Mouse (Mus musculus) small intestine, adult 2 months (tissue): ENCODE measurements around the gene Hyal3. TPM values are rescaled to one million over a fixed set of nuclear protein-coding genes. Genes with fewer than 3 reads are reported as not detected.

Source experiments
- H3K27ac ChIP-seq: fragments of 200-500 bp; 2 replicates; pipeline ENCODE4 v1.5.1; 2012; ENCODE audit warnings: low read depth, low read length, control low read depth, inconsistent platforms; ENCODE audit not compliant: insufficient read depth
- H3K27me3 ChIP-seq: fragments of 200-500 bp; 2 replicates; pipeline ENCODE4 v1.6.1; 2012; ENCODE audit warnings: mild to moderate bottlenecking, moderate library complexity, low read length, inconsistent platforms; ENCODE audit not compliant: control insufficient read depth, insufficient read depth
- H3K36me3 ChIP-seq: fragments of 200-500 bp; 2 replicates; pipeline ENCODE4 v1.6.1; 2012; ENCODE audit warnings: mild to moderate bottlenecking, low read length, control low read depth, inconsistent platforms; ENCODE audit not compliant: control insufficient read depth, insufficient read depth
- H3K4me1 ChIP-seq: fragments of 200-500 bp; 2 replicates; pipeline ENCODE4 v1.6.1; 2012; ENCODE audit warnings: low read length, inconsistent platforms, mixed read lengths; ENCODE audit not compliant: control insufficient read depth, insufficient read depth, insufficient read length
- H3K4me3 ChIP-seq: fragments of 200-500 bp; 2 replicates; pipeline ENCODE4 v1.5.1; 2012; ENCODE audit warnings: low read depth, mild to moderate bottlenecking, control low read depth, inconsistent platforms, low read length, moderate library complexity
- CTCF ChIP-seq: fragments of 200-500 bp; IDR thresholded peaks from 2 replicates; pipeline ENCODE4 v1.5.1; 2012; ENCODE audit warnings: low read depth, mild to moderate bottlenecking, control low read depth, inconsistent platforms, low read length, moderate library complexity, mixed read lengths; ENCODE audit not compliant: insufficient replicate concordance, insufficient read length; ENCODE audit errors: extremely low read depth
- POLR2A ChIP-seq: fragments of 200-500 bp; IDR thresholded peaks from 2 replicates; pipeline ENCODE4 v1.6.1; 2012; ENCODE audit warnings: low read depth, mild to moderate bottlenecking, control low read depth, inconsistent platforms, low read length, moderate library complexity
- WGBS: fragments of 180-500 bp; shearing (Covaris S2); methylation state at CpG from one replicate; pipeline ENCODE4 v1.1.7; 2018; 5-methylcytosine and 5-hydroxymethylcytosine counted together
- polyA plus RNA-seq: library from polyadenylated mRNA; depleted of rRNA; stranded (reverse); fragments of >200 nt; gene quantifications from 2 replicates; pipeline ENCODE4 v1.2.3, GENCODE M21; 2012

Hyal3 gene
- polyA plus RNA-seq, 1 experiment = 0.89 TPM

GRCm38 (mm10) chr9:107598385-107598784, 17.8 kb downstream of the Hyal3 start:
- Histone ChIP-seq H3K36me3 (peaks cover 28% of the 10 kb centered on the region), H3K27ac (peak overlapping the region; percentile 45), H3K27me3 (no peaks in the 10 kb centered on the region), H3K4me3 (no peak overlapping the region), H3K4me1 (peaks cover 39% of the 10 kb centered on the region)
- no peak for TF ChIP-seq POLR2A
- 54% methylated on average over 5 of the region's 5 CpGs for WGBS

GRCm38 (mm10) chr9:107599433-107599832, 18.8 kb downstream of the Hyal3 start:
- no peak for TF ChIP-seq POLR2A
- no peak for TF ChIP-seq CTCF
- Histone ChIP-seq H3K4me1 (peaks cover 45% of the 10 kb centered on the region), H3K4me3 (no peak overlapping the region), H3K27ac (peak overlapping the region; percentile 45; the same call in 1 of the 2 replicates), H3K36me3 (peaks cover 22% of the 10 kb centered on the region), H3K27me3 (no peaks in the 10 kb centered on the region)
- 67% methylated on average over 9 of the region's 9 CpGs for WGBS

- peak overlapping the region; percentile 1; the same call in 1 of the 2 replicates for H3K4me3 ChIP-seq
- H3K27ac ChIP-seq = peak overlapping the region; percentile 44; the same call in 1 of the 2 replicates
- TF ChIP-seq POLR2A = no peak
- TF ChIP-seq CTCF = no peak
- H3K27me3 ChIP-seq = no peaks in the 10 kb centered on the region
- peaks cover 22% of the 10 kb centered on the region for H3K36me3 ChIP-seq
- WGBS = 89% methylated on average over 14 of the region's 14 CpGs
- H3K4me1 ChIP-seq = peaks cover 45% of the 10 kb centered on the region
These were observed 19.2 kb downstream of the Hyal3 start for GRCm38 (mm10) chr9:107599842-107600241.

- peaks cover 22% of the 10 kb centered on the region for H3K36me3 ChIP-seq
- H3K27me3 ChIP-seq = no peaks in the 10 kb centered on the region
- H3K4me1 ChIP-seq = peaks cover 50% of the 10 kb centered on the region
- peak overlapping the region; percentile 9 for H3K4me3 ChIP-seq
- H3K27ac ChIP-seq = peak overlapping the region; percentile 52; the same call in 1 of the 2 replicates
- 66% methylated on average over 12 of the region's 12 CpGs for WGBS
- no peak for TF ChIP-seq POLR2A
- TF ChIP-seq CTCF = peak; percentile 67; the same call in 1 of the 2 replicates
These were observed 20.1 kb downstream of the Hyal3 start for GRCm38 (mm10) chr9:107600745-107601144.

- WGBS = 80% methylated on average over 11 of the region's 11 CpGs
- Histone ChIP-seq H3K4me1 (peaks cover 50% of the 10 kb centered on the region), H3K27me3 (no peaks in the 10 kb centered on the region), H3K4me3 (peak overlapping the region; percentile 9), H3K27ac (peak overlapping the region; percentile 52; the same call in 1 of the 2 replicates), H3K36me3 (peaks cover 22% of the 10 kb centered on the region)
- TF ChIP-seq POLR2A = no peak
These were observed 20.7 kb downstream of the Hyal3 start for GRCm38 (mm10) chr9:107601275-107601674.

- TF ChIP-seq POLR2A (no peak), CTCF (peak; percentile 99)
- WGBS = 4% methylated on average over 10 of the region's 10 CpGs
- Histone ChIP-seq H3K27me3 (no peaks in the 10 kb centered on the region), H3K4me1 (peaks cover 53% of the 10 kb centered on the region), H3K36me3 (peaks cover 22% of the 10 kb centered on the region), H3K4me3 (no peak overlapping the region), H3K27ac (peak overlapping the region; percentile 15)
These were observed 21.5 kb downstream of the Hyal3 start for GRCm38 (mm10) chr9:107602068-107602648.

- Histone ChIP-seq H3K4me3 (no peak overlapping the region), H3K4me1 (peaks cover 57% of the 10 kb centered on the region), H3K27ac (no peak overlapping the region), H3K36me3 (peaks cover 18% of the 10 kb centered on the region), H3K27me3 (no peaks in the 10 kb centered on the region)
- WGBS = 25% methylated on average over 6 of the region's 6 CpGs
- TF ChIP-seq CTCF (no peak), POLR2A (no peak)
These were observed 22.6 kb downstream of the Hyal3 start for GRCm38 (mm10) chr9:107603251-107603650.
